Mouse (Mus musculus) MEL (cell line): ENCODE data around the gene Ddah1.

ENCODE experiments used
- BHLHE40 ChIP-seq: IDR thresholded peaks from 2 replicates; pipeline ENCODE4 v1.6.1; 2012; ENCODE audit warnings: low read depth, mild to moderate bottlenecking, inconsistent platforms, low read length, improper control_type of control experiment, borderline replicate concordance
- CTCF ChIP-seq, 3 experiments: IDR thresholded peaks in 2 of 3; conservative IDR thresholded peaks in 1 of 3; 2 replicates each; pipeline ENCODE4 v1.5.1; 2011 to 2012; ENCODE audit warnings: low read length in 3 of 3, low read depth in 2 of 3, mild to moderate bottlenecking in 2 of 3, improper control_type of control experiment in 1 of 3, inconsistent platforms in 1 of 3, mixed read lengths in 1 of 3, moderate library complexity in 1 of 3; ENCODE audit not compliant: control insufficient read depth in 1 of 3, insufficient read depth in 1 of 3, poor library complexity in 1 of 3, severe bottlenecking in 1 of 3
- GABPA ChIP-seq: IDR thresholded peaks from 2 replicates; pipeline ENCODE4 v1.6.1; 2012; ENCODE audit warnings: low read depth, mild to moderate bottlenecking, inconsistent platforms, low read length, improper control_type of control experiment, moderate library complexity
- GATA1 ChIP-seq: IDR thresholded peaks from 2 replicates; pipeline ENCODE4 v1.6.1; 2011; ENCODE audit warnings: low read depth, low read length, improper control_type of control experiment
- JUND ChIP-seq: IDR thresholded peaks from 2 replicates; pipeline ENCODE4 v1.6.1; 2011; ENCODE audit warnings: low read depth, mild to moderate bottlenecking, improper control_type of control experiment, low read length
- MAX ChIP-seq: IDR thresholded peaks from 2 replicates; pipeline ENCODE4 v1.6.1; 2011; ENCODE audit warnings: low read length, improper control_type of control experiment
- MEF2A ChIP-seq: IDR thresholded peaks from 2 replicates; pipeline ENCODE4 v1.6.1; 2014; ENCODE audit warnings: low read depth, mild to moderate bottlenecking, inconsistent platforms, low read length, improper control_type of control experiment; ENCODE audit not compliant: poor library complexity, insufficient replicate concordance, severe bottlenecking; ENCODE audit errors: extremely low read depth
- MYC ChIP-seq: IDR thresholded peaks from 2 replicates; pipeline ENCODE4 v1.6.1; 2011; ENCODE audit warnings: low read depth, mild to moderate bottlenecking, low read length, improper control_type of control experiment, moderate library complexity
- POLR2A ChIP-seq, 2 experiments: IDR thresholded peaks; 2 replicates each; pipeline ENCODE4 v1.6.1; 2011 to 2012; ENCODE audit warnings: low read length in 2 of 2, mild to moderate bottlenecking in 2 of 2, control low read depth in 1 of 2, improper control_type of control experiment in 1 of 2, low read depth in 1 of 2, moderate library complexity in 1 of 2; ENCODE audit not compliant: control insufficient read depth in 1 of 2, insufficient read depth in 1 of 2, poor library complexity in 1 of 2
- TBP ChIP-seq: IDR thresholded peaks from 2 replicates; pipeline ENCODE4 v1.8.0; 2011; ENCODE audit warnings: low read depth, low read length, improper control_type of control experiment
- TCF12 ChIP-seq: IDR thresholded peaks from 2 replicates; pipeline ENCODE4 v1.6.1; 2014; ENCODE audit warnings: low read depth, mild to moderate bottlenecking, inconsistent platforms, low read length, improper control_type of control experiment, moderate library complexity
- USF2 ChIP-seq, 2 experiments: IDR thresholded peaks; 2 replicates each; pipeline ENCODE4 v1.6.1; 2011 to 2012; ENCODE audit warnings: improper control_type of control experiment in 2 of 2, low read length in 2 of 2, borderline replicate concordance in 1 of 2, inconsistent platforms in 1 of 2, low read depth in 1 of 2, mild to moderate bottlenecking in 1 of 2; ENCODE audit not compliant: insufficient read depth in 1 of 2
- ZC3H11A ChIP-seq: IDR thresholded peaks from 2 replicates; pipeline ENCODE4 v1.6.1; 2012; ENCODE audit warnings: low read depth, mild to moderate bottlenecking, inconsistent platforms, low read length, improper control_type of control experiment

- TF ChIP-seq POLR2A (IDR thresholded peaks at IDR 0.05; ENCODE audit: control insufficient read depth in 1 of 2, insufficient read depth in 1 of 2, low read depth in 1 of 2, low read length in 2 of 2, poor library complexity in 1 of 2) (no peak), USF2 (IDR thresholded peaks at IDR 0.05; ENCODE audit: borderline replicate concordance in 1 of 2, insufficient read depth in 1 of 2, low read depth in 1 of 2, low read length in 2 of 2) (no peak), MYC (no peak), TBP (no peak), GABPA (no peak), CTCF (IDR thresholded peaks at IDR 0.05 in 2 of 3, conservative IDR thresholded peaks at IDR 0.05 in 1 of 3; ENCODE audit: control insufficient read depth in 1 of 3, insufficient read depth in 1 of 3, low read depth in 2 of 3, low read length in 3 of 3, poor library complexity in 1 of 3, severe bottlenecking in 1 of 3) (no peak), TCF12 (no peak), JUND (no peak), MEF2A (no peak), GATA1 (no peak), ZC3H11A (no peak), BHLHE40 (no peak), MAX (no peak)
Observed at GRCm38 (mm10) chr3:145838281-145838680, 79.8 kb downstream of the Ddah1 start.
